Mouse (Mus musculus): Measurements from ENCODE around the gene Zdhhc17. TPM values are rescaled to one million over a fixed set of nuclear protein-coding genes. Genes with fewer than 3 reads are reported as not detected.

Zdhhc17 gene
- polyA plus RNA-seq, 1 experiment from 2014 or later = 9.1 TPM

DNA sequence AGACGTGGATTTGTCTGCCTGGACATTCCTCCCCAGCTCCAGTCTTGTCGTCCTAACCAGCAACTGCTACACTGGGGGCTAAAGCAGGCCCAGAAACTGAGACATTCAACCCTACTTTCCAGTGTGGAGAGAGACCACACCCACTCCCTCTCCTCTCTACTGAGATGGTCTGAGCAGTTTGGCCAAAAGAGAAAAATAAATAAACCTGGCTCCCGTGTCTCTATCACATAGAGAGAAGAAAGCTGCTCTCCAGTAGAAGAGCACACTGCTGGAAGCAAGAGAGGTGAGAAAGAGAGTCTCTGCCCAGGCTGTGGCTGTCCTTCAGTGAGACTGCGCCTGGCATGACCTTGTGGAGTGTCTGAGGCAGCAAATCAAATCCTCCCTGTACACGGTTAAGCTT is 10.7 kb downstream of the Zdhhc17 start:
- ATAC-seq = no peak
- Histone ChIP-seq H3K36me3 (peaks cover 3% of the 10 kb centered on the region; the same call in 1 of the 2 replicates), H3K27me3 (replicated peaks) (no peaks in the 10 kb centered on the region), H3K4me3 (no peak overlapping the region), H3K4me2 (no peak overlapping the region), H3K9me3 (replicated peaks) (no peaks in the 10 kb centered on the region), H3K4me1 (peaks cover 13% of the 10 kb centered on the region), H3K9ac (no peak overlapping the region), H3K27ac (no peak overlapping the region)
- 70% methylated on average over 5 of the region's 5 CpGs for WGBS (ENCODE audit: insufficient replicate concordance)

DNA sequence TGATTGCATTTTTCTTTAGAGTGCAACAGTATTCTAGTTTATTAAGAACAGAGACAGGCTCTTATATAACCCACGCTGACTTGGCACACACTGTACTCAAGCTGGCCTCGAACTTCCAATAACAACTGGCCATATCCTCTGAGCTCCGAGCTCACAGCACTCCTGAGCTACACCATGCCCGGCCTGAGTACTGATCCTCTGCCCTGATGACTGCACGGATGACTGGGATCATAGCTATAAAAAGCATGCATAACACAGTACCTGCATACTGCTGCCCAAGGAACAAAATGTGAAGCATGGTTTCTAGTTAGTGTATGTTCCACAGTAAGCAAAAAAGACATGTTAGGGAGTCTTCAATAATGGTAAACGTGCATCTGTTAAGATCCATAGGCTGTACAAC is 12.8 kb downstream of the Zdhhc17 start:
- Histone ChIP-seq H3K4me3 (no peak overlapping the region), H3K27me3 (replicated peaks) (no peaks in the 10 kb centered on the region), H3K4me1 (peaks cover 18% of the 10 kb centered on the region), H3K36me3 (peaks cover 3% of the 10 kb centered on the region; the same call in 1 of the 2 replicates), H3K4me2 (no peak overlapping the region), H3K9ac (no peak overlapping the region), H3K27ac (no peak overlapping the region), H3K9me3 (replicated peaks) (no peaks in the 10 kb centered on the region)
- no peak for ATAC-seq
- 76% methylated on average over 6 of the region's 6 CpGs for WGBS (ENCODE audit: insufficient replicate concordance)

DNA sequence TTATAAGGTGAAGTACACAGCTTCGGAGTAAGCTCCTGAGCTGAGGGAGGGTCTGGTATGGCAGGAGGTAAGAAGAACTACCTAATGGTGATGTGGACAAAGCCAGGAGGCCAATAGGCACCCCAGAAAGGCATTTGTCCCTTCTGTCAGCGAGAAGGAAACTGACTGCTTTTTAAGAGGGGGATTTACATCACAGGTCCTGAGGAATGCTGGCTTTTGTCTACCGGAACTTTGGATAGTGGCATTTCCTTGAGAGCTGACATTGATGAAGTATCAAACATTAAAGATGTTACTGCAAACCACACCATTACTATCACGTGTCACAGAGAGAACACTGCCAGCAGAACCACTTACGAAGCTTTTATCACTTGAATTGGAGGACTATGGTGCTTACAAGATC is 15.2 kb downstream of the Zdhhc17 start:
- peaks cover 33% of the 10 kb centered on the region for H3K4me1 ChIP-seq
- no peaks in the 10 kb centered on the region for H3K27me3 ChIP-seq (replicated peaks)
- H3K27ac ChIP-seq = no peak overlapping the region
- H3K4me2 ChIP-seq = no peak overlapping the region
- H3K4me3 ChIP-seq = no peak overlapping the region
- no peak overlapping the region for H3K9ac ChIP-seq
- no peaks in the 10 kb centered on the region for H3K9me3 ChIP-seq (replicated peaks)
- 64% methylated on average over 5 of the region's 5 CpGs for WGBS (ENCODE audit: insufficient replicate concordance)
- H3K36me3 ChIP-seq = peaks cover 2% of the 10 kb centered on the region; the same call in 1 of the 2 replicates
- ATAC-seq = no peak

DNA sequence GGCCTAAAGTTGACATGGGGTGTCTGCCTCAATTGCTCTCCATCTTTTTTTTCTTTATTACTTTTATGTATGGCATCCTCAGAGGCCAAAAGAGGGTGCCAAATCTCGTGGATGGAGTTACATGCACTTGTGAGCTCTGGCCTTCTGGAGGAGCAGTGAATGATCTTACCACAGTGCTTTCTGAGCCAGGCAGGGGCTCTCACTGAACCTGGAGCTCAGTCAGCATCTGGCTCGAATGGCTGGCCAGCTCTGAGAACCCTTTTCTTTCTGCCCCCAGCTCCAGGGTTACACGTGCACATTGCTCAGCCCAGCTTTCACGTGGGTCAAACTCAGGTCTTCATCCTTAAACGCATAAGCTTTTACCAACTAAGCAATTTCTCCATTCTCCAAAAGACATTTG is 16.7 kb downstream of the Zdhhc17 start:
- no peak for ATAC-seq
- no peak overlapping the region for H3K4me2 ChIP-seq
- H3K9me3 ChIP-seq (replicated peaks) = no peaks in the 10 kb centered on the region
- no peak overlapping the region for H3K9ac ChIP-seq
- 0 out of 2 replicates have a peak overlapping the region, but pooled peaks have one; percentile 34 for H3K27ac ChIP-seq
- no peak overlapping the region for H3K4me3 ChIP-seq
- H3K27me3 ChIP-seq (replicated peaks) = no peaks in the 10 kb centered on the region
- no peaks in the 10 kb centered on the region for H3K36me3 ChIP-seq
- 66% methylated on average over 5 of the region's 5 CpGs for WGBS (ENCODE audit: insufficient replicate concordance)
- H3K4me1 ChIP-seq = peaks cover 26% of the 10 kb centered on the region

DNA sequence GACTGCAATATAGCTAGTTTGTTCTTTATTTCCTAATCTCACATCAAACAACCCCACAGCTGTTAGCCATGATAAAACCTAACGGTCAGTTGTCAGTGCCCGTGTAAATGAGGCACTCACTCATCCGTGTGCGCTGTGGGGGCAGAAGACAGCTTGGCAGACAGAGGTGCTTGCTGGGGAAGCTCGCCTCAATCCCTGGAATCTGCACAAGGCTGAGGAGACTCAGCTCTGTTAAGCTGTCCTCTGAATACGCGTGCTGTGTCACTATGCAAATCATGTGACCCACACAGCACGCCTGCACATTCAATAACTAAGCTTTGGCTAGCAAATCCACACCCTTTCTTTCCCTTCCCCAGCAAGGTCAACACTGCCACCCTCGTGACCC is 17.9 kb downstream of the Zdhhc17 start:
- ATAC-seq = peak; percentile 81
- Histone ChIP-seq H3K36me3 (no peaks in the 10 kb centered on the region), H3K4me3 (no peak overlapping the region), H3K4me2 (peak overlapping the region; percentile 50), H3K9ac (peak overlapping the region; percentile 31; the same call in 1 of the 2 replicates), H3K9me3 (replicated peaks) (no peaks in the 10 kb centered on the region), H3K4me1 (peaks cover 26% of the 10 kb centered on the region), H3K27ac (peak overlapping the region; percentile 71), H3K27me3 (replicated peaks) (no peaks in the 10 kb centered on the region)
- 15% methylated on average over 9 of the region's 9 CpGs for WGBS (ENCODE audit: insufficient replicate concordance)

DNA sequence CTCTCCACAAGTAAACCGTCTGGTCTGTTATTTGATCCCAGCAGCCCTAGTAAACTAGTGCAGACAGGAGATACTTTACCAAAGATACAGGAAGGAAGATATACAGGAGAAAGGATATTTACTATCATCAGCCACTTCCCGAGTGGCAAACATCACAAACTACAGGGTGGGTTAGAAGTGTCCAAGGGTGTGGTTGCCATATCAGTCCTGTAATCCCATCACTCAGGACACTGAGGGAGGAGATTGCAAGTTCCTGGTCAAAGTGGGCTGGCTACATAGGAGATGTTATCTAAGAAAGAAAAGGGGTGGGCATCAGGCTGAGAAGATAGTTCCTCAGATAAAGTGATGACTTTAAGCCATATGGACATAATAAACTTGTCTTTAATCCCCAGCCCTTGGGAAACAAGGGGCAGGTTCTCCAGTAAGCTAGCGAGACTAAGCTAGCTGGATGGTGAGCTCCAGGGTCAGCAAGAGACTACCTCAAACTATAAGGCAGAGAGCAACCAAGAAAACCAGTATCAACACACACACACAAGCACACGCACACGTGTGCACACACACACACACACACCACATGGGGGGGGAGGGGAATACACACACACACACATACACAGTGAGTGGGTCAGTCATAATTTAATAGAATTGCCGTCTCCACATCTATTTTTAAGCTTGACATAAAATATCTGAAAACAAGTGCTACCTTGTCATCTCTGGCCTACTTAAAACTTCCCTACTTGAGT is 18.5 kb downstream of the Zdhhc17 start:
- WGBS (ENCODE audit: insufficient replicate concordance) = 38% methylated on average over 6 of the region's 6 CpGs
- no peaks in the 10 kb centered on the region for H3K27me3 ChIP-seq (replicated peaks)
- peak overlapping the region; percentile 71 for H3K27ac ChIP-seq
- H3K36me3 ChIP-seq = no peaks in the 10 kb centered on the region
- no peaks in the 10 kb centered on the region for H3K9me3 ChIP-seq (replicated peaks)
- H3K4me3 ChIP-seq = no peak overlapping the region
- H3K4me1 ChIP-seq = peaks cover 26% of the 10 kb centered on the region
- H3K9ac ChIP-seq = no peak overlapping the region; the same call in 1 of the 2 replicates
- peak; percentile 51 for ATAC-seq
- peak overlapping the region; percentile 50 for H3K4me2 ChIP-seq

DNA sequence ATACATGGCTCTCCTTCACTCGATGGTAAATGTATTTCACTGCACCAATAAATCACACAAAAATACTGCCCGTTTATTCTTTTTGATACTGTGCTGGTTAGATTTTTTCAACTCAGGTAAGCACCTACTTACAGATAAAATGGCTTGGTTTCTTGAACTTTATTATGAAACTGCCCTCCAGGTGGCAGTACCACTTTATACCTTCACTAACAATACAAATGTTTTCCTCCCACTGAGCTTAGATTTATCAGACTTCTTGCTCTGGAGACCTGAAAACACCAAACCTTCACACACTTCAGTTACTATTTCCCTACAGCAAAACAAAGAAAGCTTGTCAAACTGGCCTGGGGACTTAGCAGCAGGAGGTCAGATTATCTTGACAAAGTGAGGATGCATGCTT is 20.2 kb downstream of the Zdhhc17 start:
- H3K36me3 ChIP-seq = no peaks in the 10 kb centered on the region
- WGBS (ENCODE audit: insufficient replicate concordance) = 57% methylated on average over 2 of the region's 2 CpGs
- no peak overlapping the region for H3K4me2 ChIP-seq
- no peak overlapping the region for H3K27ac ChIP-seq
- no peaks in the 10 kb centered on the region for H3K9me3 ChIP-seq (replicated peaks)
- no peak overlapping the region for H3K9ac ChIP-seq
- H3K4me1 ChIP-seq = peaks cover 22% of the 10 kb centered on the region
- ATAC-seq = no peak
- H3K4me3 ChIP-seq = no peak overlapping the region
- no peaks in the 10 kb centered on the region for H3K27me3 ChIP-seq (replicated peaks)

DNA sequence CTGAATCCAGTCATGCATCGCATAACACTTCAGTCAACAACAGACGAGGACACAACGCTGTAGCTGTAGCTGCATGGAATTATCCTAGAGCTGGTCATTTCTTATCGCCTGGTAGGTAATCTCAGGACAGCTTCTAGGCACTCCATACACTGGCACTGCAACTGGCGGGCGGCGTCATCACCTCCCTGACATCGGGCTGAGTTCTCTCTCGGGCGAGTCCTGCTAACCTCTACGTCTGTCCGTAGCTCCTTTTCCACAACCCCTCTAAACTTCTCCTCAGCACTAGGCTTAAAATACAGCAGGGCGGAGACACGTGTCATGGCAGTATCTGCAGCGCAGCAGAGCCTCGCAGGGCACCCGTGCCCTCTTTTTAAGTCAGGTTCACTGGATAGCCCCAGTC is 23.3 kb downstream of the Zdhhc17 start:
- Histone ChIP-seq H3K27me3 (replicated peaks) (no peaks in the 10 kb centered on the region), H3K9me3 (replicated peaks) (no peaks in the 10 kb centered on the region), H3K4me1 (peaks cover 10% of the 10 kb centered on the region), H3K4me3 (no peak overlapping the region), H3K27ac (no peak overlapping the region), H3K36me3 (peaks cover 3% of the 10 kb centered on the region; the same call in 1 of the 2 replicates), H3K4me2 (no peak overlapping the region), H3K9ac (no peak overlapping the region)
- no peak for ATAC-seq
- 76% methylated on average over 17 of the region's 17 CpGs for WGBS (ENCODE audit: insufficient replicate concordance)

DNA sequence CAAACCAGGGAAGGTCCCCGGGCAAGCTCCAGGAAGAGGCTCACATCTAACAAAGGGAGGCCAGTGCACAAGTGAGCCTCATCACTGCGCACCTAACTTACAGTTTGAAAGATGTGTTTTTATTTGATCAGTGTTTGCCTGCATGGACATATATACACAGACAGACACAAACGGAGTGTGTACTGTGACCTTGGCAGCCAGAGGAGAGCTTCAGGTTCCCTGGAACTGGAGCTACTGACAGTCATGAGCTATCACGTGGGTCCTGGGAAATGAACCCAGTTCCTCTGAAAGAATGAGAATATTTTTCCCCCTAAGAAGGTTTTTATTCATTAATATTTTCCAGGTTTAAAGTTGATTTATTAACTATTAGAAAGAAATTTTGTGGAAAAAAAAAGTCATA is 27.2 kb downstream of the Zdhhc17 start:
- Histone ChIP-seq H3K4me3 (no peak overlapping the region), H3K36me3 (peaks cover 32% of the 10 kb centered on the region), H3K9ac (no peak overlapping the region), H3K4me1 (peaks cover 8% of the 10 kb centered on the region), H3K27me3 (replicated peaks) (no peaks in the 10 kb centered on the region), H3K27ac (no peak overlapping the region), H3K9me3 (replicated peaks) (no peaks in the 10 kb centered on the region), H3K4me2 (no peak overlapping the region)
- no peak for ATAC-seq
- 82% methylated on average over 4 of the region's 4 CpGs for WGBS (ENCODE audit: insufficient replicate concordance)

DNA sequence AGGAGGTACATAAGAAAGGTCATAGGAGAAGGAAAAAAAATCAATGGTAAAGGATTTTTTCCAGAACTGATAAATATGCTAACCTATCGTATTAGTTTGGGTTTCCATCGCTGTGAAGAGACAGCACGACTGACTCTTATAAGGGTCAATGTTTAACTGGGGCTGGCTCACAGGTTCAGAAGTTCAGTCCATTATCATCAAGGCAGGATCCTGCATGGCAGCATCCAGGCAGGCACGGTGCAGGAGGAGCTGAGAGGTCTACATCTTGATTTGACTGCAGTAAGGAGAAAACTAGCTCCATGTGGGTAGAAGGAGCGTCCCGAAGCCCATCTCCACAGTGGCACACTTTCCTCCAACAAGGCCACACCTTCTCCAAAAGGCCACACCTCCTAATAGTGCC is 29.5 kb downstream of the Zdhhc17 start:
- Histone ChIP-seq H3K27me3 (replicated peaks) (no peaks in the 10 kb centered on the region), H3K9ac (no peak overlapping the region), H3K4me3 (no peak overlapping the region), H3K27ac (no peak overlapping the region), H3K4me2 (no peak overlapping the region), H3K9me3 (replicated peaks) (no peaks in the 10 kb centered on the region), H3K4me1 (peaks cover 8% of the 10 kb centered on the region), H3K36me3 (peaks cover 36% of the 10 kb centered on the region)
- WGBS (ENCODE audit: insufficient replicate concordance) = 81% methylated on average over 6 of the region's 6 CpGs
- ATAC-seq = peak; percentile 18; the same call in 1 of the 2 replicates

DNA sequence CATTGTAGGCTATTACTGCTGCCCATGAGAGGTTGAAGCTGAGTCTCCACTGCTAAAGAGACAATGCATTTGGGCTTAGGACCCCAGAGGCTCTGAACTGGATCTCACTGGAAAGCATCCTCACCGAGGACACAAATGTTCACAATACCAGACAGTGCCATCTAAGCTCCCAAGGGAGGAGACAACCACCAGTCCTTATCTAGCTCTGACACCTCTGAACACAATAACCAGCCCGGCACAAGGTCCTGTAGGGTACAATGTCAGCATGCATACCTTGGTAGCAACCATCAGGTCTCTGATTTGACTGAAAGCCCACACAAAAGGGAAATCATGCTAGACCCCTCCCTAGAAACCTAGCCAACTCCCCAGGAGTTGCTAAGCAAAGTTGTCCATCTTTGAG is 30.5 kb downstream of the Zdhhc17 start:
- ATAC-seq = 0 out of 2 replicates have a peak, but pooled peaks have one; percentile 28
- WGBS (ENCODE audit: insufficient replicate concordance) = 33% methylated on average over 2 of the region's 2 CpGs

DNA sequence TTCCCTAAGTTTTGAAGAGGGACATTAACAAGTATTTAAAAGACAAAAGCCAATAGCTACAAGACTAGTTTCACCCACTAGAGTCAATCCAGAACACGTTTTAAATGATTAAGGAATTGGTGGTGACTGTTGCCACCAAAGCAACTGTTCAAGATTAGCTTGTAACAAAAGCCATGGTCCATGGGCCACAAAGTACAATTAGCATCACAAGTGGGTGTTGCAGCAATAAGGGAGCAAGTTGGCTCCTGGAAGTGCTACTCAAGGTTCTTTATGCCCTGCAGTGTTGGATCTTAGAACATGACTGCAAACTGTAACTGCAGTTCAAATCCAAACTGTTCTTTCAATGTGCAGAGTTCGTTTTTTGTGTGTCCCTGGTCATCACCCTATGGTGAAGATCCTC is 32.6 kb downstream of the Zdhhc17 start:
- ATAC-seq = no peak
- H3K9ac ChIP-seq = no peak overlapping the region
- H3K4me2 ChIP-seq = no peak overlapping the region
- H3K36me3 ChIP-seq = peaks cover 46% of the 10 kb centered on the region
- no peaks in the 10 kb centered on the region for H3K27me3 ChIP-seq (replicated peaks)
- H3K4me1 ChIP-seq = peaks cover 8% of the 10 kb centered on the region
- H3K9me3 ChIP-seq (replicated peaks) = no peaks in the 10 kb centered on the region
- WGBS (ENCODE audit: insufficient replicate concordance) = 58% methylated on average over 2 of the region's 2 CpGs
- H3K27ac ChIP-seq = no peak overlapping the region
- no peak overlapping the region for H3K4me3 ChIP-seq

More for the DNA sequence above, 30.5 kb downstream of the Zdhhc17 start:
- Histone ChIP-seq H3K36me3 (peaks cover 36% of the 10 kb centered on the region), H3K4me1 (peaks cover 8% of the 10 kb centered on the region), H3K4me3 (no peak overlapping the region), H3K4me2 (no peak overlapping the region), H3K27me3 (replicated peaks) (no peaks in the 10 kb centered on the region), H3K27ac (no peak overlapping the region), H3K9ac (no peak overlapping the region), H3K9me3 (replicated peaks) (no peaks in the 10 kb centered on the region)

Data from liver, embryonic 12.5 days (tissue).